ENCODE assay signal across 14 mouse cellular contexts in genomic region chr6:127976695-127977094, GRCm38 (mm10).
"Had no signal": no experiment of that assay in that cellular context is flagged by ENCODE, and none has a peak within 500 bp of the region (broad histone marks: within the 10 kb centered on the region; RNA-seq: fewer than 3 reads in every experiment).

No protein-coding gene starts in this region.

- H3K4me3 ChIP-seq: layer of hippocampus, adult 2 months; limb, embryonic 13.5 days; midbrain, embryonic 12.5 days; neural tube, embryonic 13.5 days had no signal

- H3K9ac ChIP-seq: limb, embryonic 13.5 days; liver, embryonic 14.5 days; midbrain, embryonic 12.5 days; neural tube, embryonic 13.5 days had no signal

- H3K27me3 ChIP-seq: midbrain, embryonic 12.5 days; neural tube, embryonic 13.5 days had no signal

- H3K27ac ChIP-seq: layer of hippocampus, adult 2 months; limb, embryonic 13.5 days; liver, embryonic 14.5 days; midbrain, embryonic 12.5 days; neural tube, embryonic 13.5 days had no signal

- H3K4me2 ChIP-seq: limb, embryonic 13.5 days; midbrain, embryonic 12.5 days; neural tube, embryonic 13.5 days had no signal

- DNase-seq: kidney, postnatal 4 days; left cerebral cortex, postnatal 4 days; lung, adult 18-20 months; retina, postnatal 1 day; right cerebral cortex, postnatal 4 days; spleen, adult 18-20 months; thymus, adult 18-20 months; thymus, postnatal 14 days had no signal

- H3K36me3 ChIP-seq: limb, embryonic 13.5 days; midbrain, embryonic 12.5 days; neural tube, embryonic 13.5 days had no signal

- ATAC-seq: midbrain, embryonic 16.5 days had no signal

- H3K9me3 ChIP-seq: limb, embryonic 13.5 days; midbrain, embryonic 12.5 days; neural tube, embryonic 13.5 days had no signal
